Mouse (Mus musculus) CD4-positive, CD25-positive, alpha-beta regulatory T cell, adult 2 months (primary cell): ENCODE results near the gene Kntc1.
A peak's percentile ranks its signal among the peaks of the same experiment; 100 is the strongest.

Experiments used
- DNase-seq: peaks from one replicate; pipeline ENCODE4 v3.0.0-alpha.2; 2012; ENCODE audit warnings: low read depth, low spot score

Kntc1 gene

DNA sequence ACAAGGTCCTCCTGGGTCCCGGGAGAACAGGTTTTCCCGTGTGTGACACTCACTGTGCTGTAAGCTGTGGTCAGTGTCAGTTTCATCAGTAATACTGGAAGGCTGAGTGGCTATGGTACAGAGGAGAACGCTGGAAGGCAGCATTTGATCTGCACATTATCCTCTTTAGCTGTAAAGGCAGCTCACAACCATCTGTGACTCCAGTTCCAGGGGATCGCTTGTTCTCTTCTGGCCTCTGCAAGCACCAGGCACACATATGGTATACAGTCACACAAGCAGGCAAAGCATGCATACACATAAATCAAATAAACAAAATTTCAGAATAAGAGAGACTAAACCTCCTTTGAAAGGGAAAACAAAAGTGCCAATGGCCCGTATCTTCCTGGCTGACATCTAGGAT, 59.0 kb downstream of the Kntc1 start:
- DNase-seq = no peak

DNA sequence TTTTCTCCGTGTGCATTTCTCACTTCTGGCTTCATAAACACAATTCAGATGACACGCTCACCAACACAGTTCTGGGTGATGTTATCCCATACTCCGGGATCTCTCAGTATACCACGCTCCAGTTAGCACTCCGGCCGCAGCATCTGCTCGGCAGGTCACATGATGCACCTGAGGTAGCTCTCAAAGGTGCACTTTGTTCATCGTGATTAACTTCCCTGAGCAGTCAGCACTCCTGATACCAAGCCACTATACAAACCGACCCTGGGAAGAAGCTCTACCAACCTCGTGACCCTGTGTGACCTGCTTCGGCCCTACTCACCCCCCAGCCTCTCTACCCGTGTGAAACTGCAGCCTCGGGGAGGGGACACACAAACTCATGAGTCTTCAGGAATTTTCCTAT, 59.6 kb downstream of the Kntc1 start:
- DNase-seq = no peak

GRCm38 (mm10) chr5:123816891-123817290, 67.4 kb downstream of the Kntc1 start:
- no peak for DNase-seq

GRCm38 (mm10) chr5:123818941-123819577, 69.5 kb downstream of the Kntc1 start:
- DNase-seq = no peak

DNA sequence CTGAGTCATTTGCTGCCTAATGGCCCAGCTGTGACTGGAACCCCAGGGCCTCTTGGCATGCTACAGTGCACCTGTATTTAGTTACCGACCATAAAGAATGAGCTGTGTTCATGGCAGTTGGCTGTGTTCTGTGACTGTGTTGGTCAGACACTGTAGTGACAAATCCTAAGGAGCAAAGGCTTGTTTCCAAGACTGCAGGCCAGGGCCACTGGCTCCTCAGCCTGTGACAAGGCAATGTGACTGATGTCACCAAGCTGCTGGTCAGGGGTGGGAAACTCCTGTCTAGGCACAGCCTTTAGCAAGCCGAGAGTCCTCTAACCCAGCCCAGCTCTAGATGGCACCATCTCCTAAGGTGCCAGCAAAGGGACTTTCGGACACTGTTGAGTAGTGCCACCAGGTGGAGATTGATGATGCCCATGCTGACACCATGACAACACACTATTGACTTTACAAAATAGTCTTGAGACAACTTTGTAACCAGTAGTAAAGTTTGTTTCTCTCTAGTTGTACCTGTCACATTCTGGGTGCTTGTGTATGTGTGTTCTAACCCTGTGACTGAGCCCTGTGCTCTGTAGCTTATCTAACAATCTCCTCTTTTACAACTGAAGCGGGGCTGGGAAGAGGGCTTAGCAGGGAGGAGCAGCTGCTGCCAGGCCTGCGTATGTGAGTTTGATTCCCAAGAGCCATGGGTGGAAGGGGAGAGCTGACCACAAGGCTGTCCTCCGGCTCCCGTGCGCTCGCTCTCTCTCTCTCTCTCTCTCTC, 71.2 kb downstream of the Kntc1 start:
- DNase-seq = peak; percentile 40

GRCm38 (mm10) chr5:123821264-123821571, 71.7 kb downstream of the Kntc1 start:
- DNase-seq = no peak

DNA sequence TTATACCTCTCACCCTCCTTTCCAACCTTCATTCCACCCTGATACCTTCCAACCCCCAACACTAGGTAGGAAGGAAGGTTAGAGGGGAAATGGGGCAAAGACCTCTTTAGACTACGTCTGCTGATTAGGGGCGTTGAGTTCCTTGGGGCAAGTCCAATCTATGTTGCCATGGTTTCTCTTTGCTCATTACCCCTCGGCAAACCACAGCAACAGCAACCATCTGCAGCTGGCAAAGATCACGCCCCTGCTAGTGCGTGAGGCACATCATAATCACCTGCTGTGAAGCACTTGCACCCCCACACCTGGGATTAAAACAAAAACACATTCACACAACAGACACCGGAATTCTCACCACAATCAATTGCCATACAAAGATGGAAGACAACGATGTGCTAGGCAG, 73.2 kb downstream of the Kntc1 start:
- DNase-seq = no peak

- DNase-seq = no peak
These were observed 78.2 kb downstream of the Kntc1 start for GRCm38 (mm10) chr5:123827659-123828091.

GRCm38 (mm10) chr5:123832309-123832708, 82.8 kb downstream of the Kntc1 start:
- no peak for DNase-seq

GRCm38 (mm10) chr5:123834836-123835235, 85.3 kb downstream of the Kntc1 start:
- DNase-seq = no peak

DNA sequence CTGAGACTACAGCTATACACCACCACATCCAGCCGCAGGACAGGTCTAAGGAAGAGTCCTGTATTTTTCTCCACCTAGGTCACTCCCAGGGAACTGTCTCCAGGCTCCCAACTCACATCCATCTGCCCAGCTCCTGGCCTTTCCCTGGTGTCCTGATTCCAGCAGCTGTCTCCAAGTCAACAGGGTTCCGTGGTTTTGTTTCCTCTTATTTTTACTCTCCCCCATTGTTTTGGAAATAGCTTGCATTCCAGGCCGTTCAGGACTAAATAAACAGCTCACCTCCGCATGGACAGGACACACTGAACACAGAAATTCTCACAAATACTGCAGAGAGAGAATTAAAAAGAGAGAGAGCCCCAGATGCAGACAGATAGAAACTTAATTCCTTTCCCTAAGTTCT, 87.9 kb downstream of the Kntc1 start:
- DNase-seq = no peak

DNA sequence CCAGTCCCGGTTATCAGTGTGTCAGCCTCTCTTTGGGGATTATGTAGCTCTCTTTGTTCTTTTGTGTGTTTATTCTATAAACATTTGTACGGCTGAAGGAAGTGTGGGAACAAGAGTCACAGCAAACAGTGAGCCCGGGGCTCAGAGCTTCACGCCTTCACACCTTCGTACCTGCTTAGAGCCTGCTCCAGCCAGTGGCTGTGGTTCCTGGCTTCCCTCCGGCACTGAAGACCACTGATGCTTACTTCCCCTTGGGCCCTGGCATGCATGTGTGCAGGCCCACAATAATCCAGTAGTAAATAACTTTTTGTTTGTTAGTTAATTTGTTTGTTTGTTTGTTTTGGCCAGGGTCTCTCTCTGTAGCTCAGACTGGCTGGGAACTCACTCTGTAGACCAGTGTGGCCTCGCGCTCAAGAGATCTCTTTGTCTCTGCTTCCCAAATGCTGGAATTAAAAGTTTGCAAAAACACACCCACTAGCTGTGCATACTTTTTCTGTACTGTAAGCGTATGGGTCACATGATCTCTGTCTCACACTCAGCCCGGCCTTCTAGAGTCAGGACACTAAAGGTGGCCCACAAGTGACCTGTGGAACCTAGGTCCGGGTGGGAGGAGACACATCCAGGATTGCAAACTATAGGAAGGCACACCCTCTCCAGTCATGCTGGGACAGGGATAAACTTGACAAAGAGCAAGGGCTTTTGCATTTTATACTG, 92.9 kb downstream of the Kntc1 start:
- no peak for DNase-seq

DNA sequence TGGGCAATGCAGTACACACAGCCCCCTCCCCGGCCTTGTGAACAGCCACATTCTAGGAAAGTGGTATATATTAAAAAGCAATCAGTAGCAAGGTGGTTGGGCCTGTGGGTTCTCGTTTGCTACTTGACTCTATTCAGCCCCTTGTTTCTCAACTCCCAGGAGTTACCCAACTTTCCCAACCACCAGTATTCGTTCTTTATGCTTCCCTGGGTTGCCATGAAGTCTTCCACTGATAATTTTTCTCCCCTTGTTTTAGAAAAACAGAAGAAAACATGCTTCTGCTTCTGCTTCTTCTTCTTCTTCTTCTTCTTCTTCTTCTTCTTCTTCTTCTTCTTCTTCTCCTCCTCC, 93.4 kb downstream of the Kntc1 start:
- DNase-seq = no peak

- no peak for DNase-seq
These were observed 94.3 kb downstream of the Kntc1 start for GRCm38 (mm10) chr5:123843816-123844215.

DNA sequence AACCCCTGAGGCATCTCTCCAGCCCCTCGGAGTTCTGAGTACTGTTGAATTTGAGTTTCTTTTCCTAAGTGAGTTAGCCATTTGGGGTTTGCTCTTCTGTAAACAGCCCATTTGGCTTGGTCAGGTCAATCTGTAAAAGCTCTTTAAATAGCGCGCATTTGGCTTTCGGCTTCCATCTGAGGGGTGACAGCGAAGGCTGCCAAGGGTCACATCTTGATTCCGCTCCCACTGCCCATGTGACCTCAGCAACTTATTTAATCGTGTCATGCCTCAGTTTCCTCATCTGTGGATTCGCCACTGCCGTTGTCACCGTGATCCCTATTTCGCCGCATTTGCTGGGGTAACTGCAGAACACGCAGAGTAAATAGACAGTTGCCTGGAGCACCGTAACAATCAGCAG, 94.8 kb downstream of the Kntc1 start:
- no peak for DNase-seq

GRCm38 (mm10) chr5:123851398-123851797, 101.9 kb downstream of the Kntc1 start:
- peak; percentile 7 for DNase-seq

DNA sequence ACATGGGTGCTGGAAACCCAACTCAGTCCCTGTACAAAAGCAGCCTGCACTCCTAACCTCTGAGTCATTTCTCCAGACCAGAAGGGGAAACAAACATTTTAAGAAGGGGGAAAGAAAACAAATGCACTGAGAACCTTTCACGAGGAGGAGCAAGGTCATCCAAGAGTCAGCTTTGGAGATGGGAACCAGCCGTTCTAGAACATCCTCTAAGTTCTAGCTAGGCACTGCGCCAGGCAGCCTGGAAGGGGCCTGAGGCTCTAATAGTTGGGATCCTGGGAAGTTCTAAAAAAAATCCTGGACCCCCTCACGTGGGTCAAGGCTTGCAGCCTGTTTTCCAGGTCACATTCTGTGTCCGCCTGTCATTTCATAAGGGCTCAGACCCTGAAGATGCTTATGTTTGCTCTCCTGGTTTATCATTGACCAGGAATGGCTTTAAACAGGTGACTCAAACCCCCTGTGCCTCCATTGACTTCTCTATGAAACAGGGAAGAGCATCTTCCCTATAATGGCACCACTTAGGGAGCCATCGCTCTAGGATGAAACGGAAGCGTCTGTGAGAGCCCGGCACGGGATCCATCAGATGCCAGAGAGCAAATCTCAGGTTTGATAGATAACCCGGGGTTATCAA, 104.5 kb downstream of the Kntc1 start:
- DNase-seq = no peak

GRCm38 (mm10) chr5:123854511-123854910, 105.0 kb downstream of the Kntc1 start:
- no peak for DNase-seq

DNA sequence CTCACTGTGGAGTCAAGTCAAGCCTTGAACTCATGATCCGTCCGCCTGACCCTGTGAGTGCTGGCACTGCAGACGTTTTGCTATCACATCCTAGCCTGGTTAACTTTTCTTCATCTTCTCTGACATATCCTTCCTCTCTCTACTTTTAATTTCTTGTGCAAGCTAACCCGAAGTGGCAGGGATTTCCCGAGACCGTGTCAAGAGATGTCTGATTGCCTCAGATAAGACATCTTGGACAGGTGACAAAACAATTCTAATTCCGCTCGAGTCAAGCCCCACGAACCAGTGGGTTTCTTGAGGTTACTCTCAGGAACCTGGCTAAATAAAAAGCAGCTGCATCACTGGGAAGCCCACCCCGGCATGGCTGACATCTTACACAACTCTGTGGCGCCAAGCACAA, 109.3 kb downstream of the Kntc1 start:
- no peak for DNase-seq

DNA sequence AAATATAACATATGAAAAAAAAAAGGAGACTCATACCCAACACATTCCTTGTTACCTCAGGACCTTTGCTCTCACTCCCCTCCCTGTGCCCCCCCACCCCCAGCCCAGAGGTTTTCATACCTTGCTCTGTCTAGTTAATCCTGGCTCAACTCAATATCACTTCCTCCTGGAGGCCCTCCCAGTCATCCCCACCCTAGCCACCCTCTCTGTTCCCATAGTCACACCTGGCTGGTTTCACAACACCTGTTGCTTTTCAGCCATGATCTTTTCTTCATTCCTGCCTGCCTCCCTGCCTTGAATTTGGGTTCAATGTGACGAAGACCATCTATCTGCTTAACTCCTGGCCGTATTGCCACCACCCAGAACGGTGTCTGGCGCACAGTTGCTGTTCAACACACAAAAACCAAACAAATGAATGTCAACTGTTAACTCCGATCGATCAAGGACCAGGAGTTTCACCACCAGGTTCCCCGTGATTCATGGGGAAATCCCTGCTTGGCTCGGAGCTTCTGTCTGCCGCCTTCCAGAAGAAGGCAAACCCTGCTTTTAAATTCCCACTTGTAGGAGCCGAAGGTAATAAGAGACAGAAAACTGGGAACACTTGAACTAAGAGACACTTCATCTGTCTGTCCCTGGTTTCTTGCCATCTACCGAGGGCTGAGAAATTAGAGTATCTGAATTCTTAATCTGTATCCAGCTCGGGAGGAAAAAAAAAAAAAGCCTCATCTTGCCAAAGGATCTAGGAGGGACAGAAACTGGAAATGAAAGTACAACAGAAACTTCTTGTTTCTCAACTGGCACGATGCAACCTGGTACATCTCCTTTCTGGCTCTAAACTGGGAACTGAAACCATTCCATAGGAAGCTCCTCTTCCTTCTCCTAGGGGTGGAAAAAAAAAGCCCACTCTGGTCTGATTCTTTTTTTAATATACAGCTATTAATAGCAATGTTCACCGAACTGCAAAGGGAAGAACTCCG, 113.1 kb downstream of the Kntc1 start:
- DNase-seq = no peak

GRCm38 (mm10) chr5:123863934-123864333, 114.4 kb downstream of the Kntc1 start:
- no peak for DNase-seq
